Mouse (Mus musculus) small intestine, adult 2 months (tissue): ENCODE measurements around the gene Rere. TPM values are rescaled to one million over a fixed set of nuclear protein-coding genes. Genes with fewer than 3 reads are reported as not detected.

ENCODE experiments used
- H3K27ac ChIP-seq: fragments of 200-500 bp; 2 replicates; pipeline ENCODE4 v1.5.1; 2012; ENCODE audit warnings: low read depth, low read length, control low read depth, inconsistent platforms; ENCODE audit not compliant: insufficient read depth
- H3K27me3 ChIP-seq: fragments of 200-500 bp; 2 replicates; pipeline ENCODE4 v1.6.1; 2012; ENCODE audit warnings: mild to moderate bottlenecking, moderate library complexity, low read length, inconsistent platforms; ENCODE audit not compliant: control insufficient read depth, insufficient read depth
- H3K36me3 ChIP-seq: fragments of 200-500 bp; 2 replicates; pipeline ENCODE4 v1.6.1; 2012; ENCODE audit warnings: mild to moderate bottlenecking, low read length, control low read depth, inconsistent platforms; ENCODE audit not compliant: control insufficient read depth, insufficient read depth
- H3K4me1 ChIP-seq: fragments of 200-500 bp; 2 replicates; pipeline ENCODE4 v1.6.1; 2012; ENCODE audit warnings: low read length, inconsistent platforms, mixed read lengths; ENCODE audit not compliant: control insufficient read depth, insufficient read depth, insufficient read length
- H3K4me3 ChIP-seq: fragments of 200-500 bp; 2 replicates; pipeline ENCODE4 v1.5.1; 2012; ENCODE audit warnings: low read depth, mild to moderate bottlenecking, control low read depth, inconsistent platforms, low read length, moderate library complexity
- CTCF ChIP-seq: fragments of 200-500 bp; IDR thresholded peaks from 2 replicates; pipeline ENCODE4 v1.5.1; 2012; ENCODE audit warnings: low read depth, mild to moderate bottlenecking, control low read depth, inconsistent platforms, low read length, moderate library complexity, mixed read lengths; ENCODE audit not compliant: insufficient replicate concordance, insufficient read length; ENCODE audit errors: extremely low read depth
- POLR2A ChIP-seq: fragments of 200-500 bp; IDR thresholded peaks from 2 replicates; pipeline ENCODE4 v1.6.1; 2012; ENCODE audit warnings: low read depth, mild to moderate bottlenecking, control low read depth, inconsistent platforms, low read length, moderate library complexity
- WGBS: fragments of 180-500 bp; shearing (Covaris S2); methylation state at CpG from one replicate; pipeline ENCODE4 v1.1.7; 2018; 5-methylcytosine and 5-hydroxymethylcytosine counted together
- polyA plus RNA-seq: library from polyadenylated mRNA; depleted of rRNA; stranded (reverse); fragments of >200 nt; gene quantifications from 2 replicates; pipeline ENCODE4 v1.2.3, GENCODE M21; 2012

Rere gene
- polyA plus RNA-seq, 1 experiment: 72.8 TPM

DNA sequence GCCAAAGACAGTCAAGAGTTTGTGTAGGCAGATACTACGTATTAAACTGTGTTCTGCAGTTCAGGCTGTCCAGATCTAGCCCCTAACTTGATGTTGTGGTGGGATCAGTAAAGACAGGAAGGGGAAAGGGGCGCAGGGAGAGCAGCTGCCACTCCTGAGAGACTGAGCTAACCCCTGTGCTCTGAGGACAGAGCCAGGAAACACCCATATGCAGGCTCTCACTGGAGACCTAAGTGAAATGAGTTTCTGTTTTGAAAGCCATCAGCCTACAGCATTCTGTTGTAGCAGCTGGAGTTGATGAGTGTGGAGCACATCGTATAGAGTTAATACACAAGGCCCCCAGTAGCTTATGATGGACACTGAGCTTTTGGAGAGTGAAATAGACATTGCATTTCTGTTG lies 101.1 kb downstream of the Rere start:
- TF ChIP-seq CTCF (no peak), POLR2A (no peak)

DNA sequence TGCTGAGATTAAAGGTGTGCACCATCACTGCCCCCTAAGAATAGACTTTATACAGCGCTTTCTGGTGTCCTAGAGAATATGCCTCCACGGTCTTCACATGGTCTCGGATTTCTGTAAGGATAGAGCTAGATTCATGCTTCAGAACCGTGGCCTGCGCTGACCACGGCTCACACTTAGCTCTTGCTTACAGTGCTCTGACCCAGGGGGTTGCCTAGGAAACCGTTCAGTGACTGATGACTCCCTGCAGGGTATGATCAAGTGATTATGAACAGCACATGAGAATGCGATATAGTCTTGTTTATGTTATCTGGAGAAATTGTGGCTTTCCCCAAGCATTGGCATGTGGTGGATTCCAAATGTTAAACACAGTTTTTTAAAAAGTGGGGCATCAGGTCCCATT lies 103.0 kb downstream of the Rere start:
- TF ChIP-seq POLR2A: no peak
- Histone ChIP-seq H3K36me3 (no peaks in the 10 kb centered on the region), H3K27me3 (no peaks in the 10 kb centered on the region), H3K27ac (no peak overlapping the region), H3K4me1 (peaks cover 3% of the 10 kb centered on the region; the same call in 1 of the 2 replicates), H3K4me3 (no peak overlapping the region)
- WGBS: 88% methylated on average over 8 of the region's 8 CpGs

More for the DNA sequence above, 101.1 kb downstream of the Rere start:
- no peak overlapping the region for H3K4me3 ChIP-seq
- no peak overlapping the region for H3K27ac ChIP-seq
- 68% methylated on average over 3 of the region's 3 CpGs for WGBS
- no peaks in the 10 kb centered on the region for H3K36me3 ChIP-seq
- no peaks in the 10 kb centered on the region for H3K27me3 ChIP-seq
- peaks cover 7% of the 10 kb centered on the region for H3K4me1 ChIP-seq

DNA sequence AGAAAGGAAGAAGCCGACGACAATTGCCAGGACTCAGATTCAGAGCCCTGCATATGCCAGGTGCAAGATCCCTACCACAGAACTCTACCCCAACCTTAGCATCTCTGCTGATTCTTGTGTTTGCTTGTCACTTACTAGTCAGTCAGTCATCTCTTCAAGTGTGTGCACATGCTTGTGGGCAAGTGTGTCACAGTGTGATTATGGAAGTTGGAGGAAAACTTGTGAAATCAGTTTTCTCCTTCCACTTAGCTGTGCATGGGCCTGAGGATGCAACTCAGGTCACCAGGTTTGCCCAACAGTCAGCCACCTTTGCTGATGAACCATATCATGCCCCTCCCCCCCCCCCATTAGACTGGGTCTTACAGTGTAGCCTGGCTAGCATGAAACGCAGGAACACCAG lies 103.5 kb downstream of the Rere start:
- Histone ChIP-seq H3K4me3 (no peak overlapping the region), H3K27me3 (no peaks in the 10 kb centered on the region), H3K36me3 (no peaks in the 10 kb centered on the region), H3K4me1 (peaks cover 3% of the 10 kb centered on the region; the same call in 1 of the 2 replicates), H3K27ac (no peak overlapping the region)
- TF ChIP-seq POLR2A (no peak), CTCF (no peak)
- 73% methylated on average over 3 of the region's 3 CpGs for WGBS

- Histone ChIP-seq H3K27me3 (no peaks in the 10 kb centered on the region), H3K4me1 (peaks cover 3% of the 10 kb centered on the region; the same call in 1 of the 2 replicates), H3K27ac (no peak overlapping the region), H3K4me3 (no peak overlapping the region), H3K36me3 (no peaks in the 10 kb centered on the region)
- no peak for TF ChIP-seq POLR2A
- no peak for TF ChIP-seq CTCF
- 64% methylated on average over 3 of the region's 3 CpGs for WGBS
Measured at GRCm38 (mm10) chr4:150388518-150388917, 107.1 kb downstream of the Rere start.

DNA sequence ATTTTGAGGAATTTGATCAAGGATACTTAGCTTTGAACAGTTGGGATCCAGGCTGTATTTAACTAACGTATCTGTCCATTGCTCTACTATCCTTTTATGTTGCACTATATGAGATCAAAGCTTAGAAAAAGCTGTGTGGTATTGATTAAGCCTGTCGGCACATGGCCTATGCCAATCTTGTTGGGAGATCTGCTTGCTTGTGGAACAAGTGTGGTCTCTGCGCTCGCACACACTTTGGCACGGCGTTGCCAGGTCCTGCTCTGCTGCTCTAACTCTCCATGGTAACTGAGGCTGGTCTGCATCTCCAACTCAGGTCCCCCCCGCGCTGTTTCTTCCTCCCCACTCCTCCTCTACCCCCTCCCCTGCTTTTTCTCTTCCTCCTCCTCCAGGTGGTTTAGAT lies 112.2 kb downstream of the Rere start:
- Histone ChIP-seq H3K4me3 (no peak overlapping the region), H3K27ac (no peak overlapping the region), H3K36me3 (no peaks in the 10 kb centered on the region), H3K27me3 (no peaks in the 10 kb centered on the region), H3K4me1 (peaks cover 20% of the 10 kb centered on the region)
- no peak for TF ChIP-seq POLR2A
- TF ChIP-seq CTCF: no peak
- WGBS: 71% methylated on average over 8 of the region's 8 CpGs

DNA sequence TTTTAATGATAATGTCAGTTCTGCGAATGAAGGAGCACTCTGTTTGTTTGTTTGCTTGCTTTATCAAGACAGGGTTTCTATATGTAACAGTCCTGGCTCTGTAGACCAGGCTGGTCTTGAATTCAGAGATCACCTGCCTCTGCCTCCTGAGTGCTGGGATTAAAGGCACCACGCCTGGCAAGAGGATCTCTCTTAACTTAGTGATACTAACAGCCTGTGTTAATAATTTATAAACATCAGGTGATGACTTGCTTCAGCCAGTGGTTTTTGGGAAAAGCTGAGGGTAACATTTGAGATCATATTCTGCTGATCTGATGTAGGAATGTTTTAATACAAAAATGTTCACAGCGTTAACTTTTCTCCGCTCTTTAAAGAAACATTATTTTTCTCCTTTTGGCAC lies 112.6 kb downstream of the Rere start:
- WGBS: 66% methylated on average over 4 of the region's 4 CpGs
- Histone ChIP-seq H3K4me3 (no peak overlapping the region), H3K4me1 (peaks cover 23% of the 10 kb centered on the region), H3K27me3 (no peaks in the 10 kb centered on the region), H3K36me3 (no peaks in the 10 kb centered on the region), H3K27ac (no peak overlapping the region)
- TF ChIP-seq CTCF (no peak), POLR2A (no peak)

DNA sequence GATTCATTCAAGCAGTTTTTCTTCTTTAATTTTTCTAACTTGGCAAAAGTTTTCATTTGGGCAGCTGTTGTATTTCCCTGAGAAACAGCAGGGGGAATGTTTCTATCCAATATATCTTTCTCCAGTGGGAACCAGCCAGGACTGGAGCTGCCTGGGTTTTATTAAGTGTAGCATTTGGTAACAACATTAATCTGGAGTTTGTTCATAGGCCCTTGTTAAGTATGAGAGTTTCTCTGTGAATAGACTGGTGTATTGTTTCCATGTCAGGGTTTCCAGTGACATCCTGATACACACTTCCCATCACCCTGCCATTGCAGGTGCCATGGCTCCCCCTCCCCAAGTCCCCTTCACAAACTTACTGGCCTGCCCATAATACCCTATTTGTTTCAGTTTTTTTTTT lies 114.9 kb downstream of the Rere start:
- H3K27me3 ChIP-seq: no peaks in the 10 kb centered on the region
- peak overlapping the region; percentile 90 for H3K27ac ChIP-seq
- peaks cover 27% of the 10 kb centered on the region for H3K4me1 ChIP-seq
- no peaks in the 10 kb centered on the region for H3K36me3 ChIP-seq
- H3K4me3 ChIP-seq: no peak overlapping the region
- TF ChIP-seq POLR2A (no peak), CTCF (no peak)
